In genomic region chr17:37062101-37062641, GRCm38 (mm10) we compare ENCODE assay signal across 21 mouse cellular contexts. TPM values are rescaled to one million over a fixed set of nuclear protein-coding genes. Genes with fewer than 3 reads are reported as not detected.
DNase-seq lines count a peak whose midpoint lies in the region; ATAC-seq lines count a peak whose summit lies in the region.
"Had no signal": no experiment of that assay in that cellular context is flagged by ENCODE, and none has a peak within 500 bp of the region (broad histone marks: within the 10 kb centered on the region; RNA-seq: fewer than 3 reads in every experiment).

No protein-coding gene starts in this region.

- no peak overlapping the region for H3K4me2 ChIP-seq in midbrain, embryonic 11.5 days
- H3K4me2 ChIP-seq in midbrain, embryonic 16.5 days (ENCODE audit: low read length) = no peak overlapping the region
- H3K4me2 ChIP-seq: lung, embryonic 15.5 days; midbrain, embryonic 12.5 days had no signal

- no peaks in the 10 kb centered on the region for H3K9me3 ChIP-seq in midbrain, embryonic 11.5 days (ENCODE audit: control insufficient read depth, low read length)
- no peaks in the 10 kb centered on the region for H3K9me3 ChIP-seq in midbrain, embryonic 16.5 days (replicated peaks; ENCODE audit: control insufficient read depth, low read length, poor library complexity, severe bottlenecking)
- H3K9me3 ChIP-seq: G1E; heart, embryonic 10.5 days; lung, embryonic 15.5 days; midbrain, embryonic 12.5 days had no signal

- no peak overlapping the region for H3K27ac ChIP-seq in midbrain, embryonic 11.5 days (ENCODE audit: low read depth, low read length)
- H3K27ac ChIP-seq in midbrain, embryonic 16.5 days (ENCODE audit: low read length) = no peak overlapping the region
- H3K27ac ChIP-seq: heart, embryonic 10.5 days; lung, embryonic 15.5 days; midbrain, embryonic 12.5 days had no signal

- no peaks in the 10 kb centered on the region for H3K27me3 ChIP-seq in midbrain, embryonic 11.5 days (ENCODE audit: control insufficient read depth, insufficient read depth, low read length)
- H3K27me3 ChIP-seq in midbrain, embryonic 16.5 days (ENCODE audit: control insufficient read depth, insufficient read depth, low read depth, low read length) = no peaks in the 10 kb centered on the region
- H3K27me3 ChIP-seq: lung, embryonic 15.5 days; midbrain, embryonic 12.5 days had no signal

- no peak overlapping the region for H3K9ac ChIP-seq in midbrain, embryonic 11.5 days (ENCODE audit: low read length)
- no peak overlapping the region for H3K9ac ChIP-seq in midbrain, embryonic 16.5 days (ENCODE audit: low read depth, low read length)
- H3K9ac ChIP-seq: lung, embryonic 15.5 days; midbrain, embryonic 12.5 days had no signal

- H3K36me3 ChIP-seq in midbrain, embryonic 11.5 days (ENCODE audit: control insufficient read depth, insufficient read depth, low read length) = peaks cover 18% of the 10 kb centered on the region
- peaks cover 53% of the 10 kb centered on the region for H3K36me3 ChIP-seq in midbrain, embryonic 16.5 days (ENCODE audit: control insufficient read depth, insufficient read depth, low read length)

- intact Hi-C loops in gastrocnemius, postnatal 14 days (cut with DNase I; ENCODE audit: low total_unique reads) = no loop called here

- no peaks in the 10 kb centered on the region for H3K4me1 ChIP-seq in midbrain, embryonic 11.5 days (ENCODE audit: control insufficient read depth, insufficient read depth, low read length)
- H3K4me1 ChIP-seq in midbrain, embryonic 16.5 days (ENCODE audit: control insufficient read depth, insufficient read depth, low read length) = no peaks in the 10 kb centered on the region
- H3K4me1 ChIP-seq: heart, embryonic 10.5 days; lung, embryonic 15.5 days; midbrain, embryonic 12.5 days had no signal

- 82% methylated on average over 10 of the region's 10 CpGs for whole genome bisulfite sequencing in midbrain, embryonic 11.5 days
- WGBS in midbrain, embryonic 16.5 days = 68% methylated on average over 10 of the region's 10 CpGs

- peak; percentile 74 to 77 for DNase-seq in frontal cortex, adult 2 months (ENCODE audit: extremely low spot score in 1 of 2, low spot score in 1 of 2)
- no peak for DNase-seq in frontal cortex, postnatal 10 days (ENCODE audit: low spot score in 2 of 2)
- peak; percentile 66 for DNase-seq in midbrain, embryonic 11.5 days (ENCODE audit: low spot score, missing footprints)
- DNase-seq in brain, adult 2 months (ENCODE audit: low read depth, low spot score) = peak; percentile 87
- DNase-seq in layer of hippocampus, adult 8-10 months (ENCODE audit: low spot score in 2 of 2) = peak; percentile 59 to 66
- no peak for DNase-seq in cerebellum, adult 11-12 months
- no peak for DNase-seq in gastrocnemius, postnatal 14 days
- DNase-seq: cerebellum, adult 18-20 months; embryo, embryonic 11 days; gastrocnemius, postnatal 10 days; kidney, adult 8-10 months; liver had no signal

- no peak for ATAC-seq in midbrain, embryonic 11.5 days (ENCODE audit: low FRiP score)
- no peak for ATAC-seq in midbrain, embryonic 16.5 days

- H3K4me3 ChIP-seq in midbrain, embryonic 11.5 days (ENCODE audit: low read depth, low read length) = no peak overlapping the region
- H3K4me3 ChIP-seq in midbrain, embryonic 16.5 days (ENCODE audit: low read depth, low read length) = no peak overlapping the region
- H3K4me3 ChIP-seq: heart, embryonic 10.5 days; lung, embryonic 15.5 days; midbrain, embryonic 12.5 days had no signal

RNA-seq across cellular contexts. Expression of gene Gabbr1, which starts 16.4 kb away (rescaled TPM):
- 430 and 435 TPM in 2 replicates for polyA plus RNA-seq in frontal cortex, adult 2 months (2012; rRNA removed)
- 14.3 and 14.5 TPM in 2 replicates for polyA plus RNA-seq in midbrain, embryonic 11.5 days (2014; fragmentation: Nextera tagmentation; extraction: Ambion mirVana)
- 81.7 and 94.9 TPM in 2 replicates for polyA plus RNA-seq in midbrain, embryonic 16.5 days (2015; fragmentation: Nextera tagmentation; extraction: Ambion mirVana)
- total RNA-seq in layer of hippocampus, adult 8-10 months (2022) = 100 to 1,000 TPM; 595 to 693 (median 673) TPM
- 10 to 100 TPM in 1 of 2 experiments, 1 to 10 TPM in 1; 9.8 to 10.3 TPM for total RNA-seq in gastrocnemius, postnatal 14 days (2021)

RNA-seq across cellular contexts. Expression of gene Olfr90, which starts 26.1 kb away (rescaled TPM):
- polyA plus RNA-seq in frontal cortex, adult 2 months (2012; rRNA removed) = 0.04 TPM in 1 of 2 replicates, not detected in the other
- not detected in 2 replicates for polyA plus RNA-seq in midbrain, embryonic 11.5 days (2014; fragmentation: Nextera tagmentation; extraction: Ambion mirVana)
- polyA plus RNA-seq in midbrain, embryonic 16.5 days (2015; fragmentation: Nextera tagmentation; extraction: Ambion mirVana) = not detected in 2 replicates
- not detected for total RNA-seq in layer of hippocampus, adult 8-10 months (2022)
- total RNA-seq in gastrocnemius, postnatal 14 days (2021) = not detected
- total RNA-seq: gastrocnemius, postnatal 10 days; heart, postnatal 25 days had no signal
- polyA plus RNA-seq: C2C12; G1E; heart, embryonic 10.5 days; lung, embryonic 15.5 days; midbrain, embryonic 12.5 days had no signal

RNA-seq across cellular contexts. Expression of gene Olfr91, which starts 35.9 kb away (rescaled TPM):
- not detected in 2 replicates for polyA plus RNA-seq in frontal cortex, adult 2 months (2012; rRNA removed)
- polyA plus RNA-seq in midbrain, embryonic 11.5 days (2014; fragmentation: Nextera tagmentation; extraction: Ambion mirVana) = not detected in 2 replicates
- polyA plus RNA-seq in midbrain, embryonic 16.5 days (2015; fragmentation: Nextera tagmentation; extraction: Ambion mirVana) = not detected in 2 replicates
- total RNA-seq in layer of hippocampus, adult 8-10 months (2022) = not detected
- total RNA-seq in gastrocnemius, postnatal 14 days (2021) = not detected
- total RNA-seq: adrenal gland, postnatal 4 days; gastrocnemius, postnatal 10 days; heart, postnatal 25 days; layer of hippocampus, postnatal 14 days had no signal
- polyA plus RNA-seq: C2C12; G1E; heart, embryonic 10.5 days; lung, embryonic 15.5 days; midbrain, embryonic 12.5 days had no signal

RNA-seq across cellular contexts. Expression of gene Mog, which starts 39.0 kb away (rescaled TPM):
- 43.8 and 54.7 TPM in 2 replicates for polyA plus RNA-seq in frontal cortex, adult 2 months (2012; rRNA removed)
- polyA plus RNA-seq in midbrain, embryonic 11.5 days (2014; fragmentation: Nextera tagmentation; extraction: Ambion mirVana) = 0.18 and 0.42 TPM in 2 replicates
- polyA plus RNA-seq in midbrain, embryonic 16.5 days (2015; fragmentation: Nextera tagmentation; extraction: Ambion mirVana) = 2.0 and 3.2 TPM in 2 replicates
- 10 to 100 TPM; 35.6 to 57.5 (median 47.8) TPM for total RNA-seq in layer of hippocampus, adult 8-10 months (2022)
- total RNA-seq in gastrocnemius, postnatal 14 days (2021) = not detected
- total RNA-seq: adrenal gland, postnatal 4 days; gastrocnemius, postnatal 10 days; heart, postnatal 25 days had no signal
- polyA plus RNA-seq: G1E had no signal

RNA-seq across cellular contexts. Expression of gene Olfr92, which starts 57.7 kb away (rescaled TPM):
- polyA plus RNA-seq in frontal cortex, adult 2 months (2012; rRNA removed) = not detected in 2 replicates
- polyA plus RNA-seq in midbrain, embryonic 11.5 days (2014; fragmentation: Nextera tagmentation; extraction: Ambion mirVana) = not detected in 2 replicates
- polyA plus RNA-seq in midbrain, embryonic 16.5 days (2015; fragmentation: Nextera tagmentation; extraction: Ambion mirVana) = not detected in 2 replicates
- total RNA-seq in layer of hippocampus, adult 8-10 months (2022) = not detected
- not detected for total RNA-seq in gastrocnemius, postnatal 14 days (2021)
- total RNA-seq: adrenal gland, postnatal 4 days; G1E; gastrocnemius, postnatal 10 days; heart, postnatal 25 days; layer of hippocampus, postnatal 14 days had no signal
- polyA plus RNA-seq: C2C12; G1E; heart, embryonic 10.5 days; lung, embryonic 15.5 days; midbrain, embryonic 12.5 days had no signal

Comparison
In these comparisons a context has a peak if more than half of its experiments do, and no peak if none do; other contexts are left out.
1. DNase-seq: peak in frontal cortex, adult 2 months (2 of 2), midbrain, embryonic 11.5 days (single experiment), brain, adult 2 months (single experiment) and layer of hippocampus, adult 8-10 months (2 of 2); none in frontal cortex, postnatal 10 days (0 of 2), cerebellum, adult 11-12 months (single experiment) and gastrocnemius, postnatal 14 days (single experiment).